Mouse (Mus musculus): ENCODE measurements around the gene Ffar1. TPM values are rescaled to one million over a fixed set of nuclear protein-coding genes. Genes with fewer than 3 reads are reported as not detected.

Ffar1 gene
- not detected for polyA plus RNA-seq (2015; fragmentation: Illumina TruSeq; extraction: RNeasy Lipid Tissue Mini Kit (QIAGEN cat#74804); ENCODE audit: low read depth, low replicate concordance)

DNA sequence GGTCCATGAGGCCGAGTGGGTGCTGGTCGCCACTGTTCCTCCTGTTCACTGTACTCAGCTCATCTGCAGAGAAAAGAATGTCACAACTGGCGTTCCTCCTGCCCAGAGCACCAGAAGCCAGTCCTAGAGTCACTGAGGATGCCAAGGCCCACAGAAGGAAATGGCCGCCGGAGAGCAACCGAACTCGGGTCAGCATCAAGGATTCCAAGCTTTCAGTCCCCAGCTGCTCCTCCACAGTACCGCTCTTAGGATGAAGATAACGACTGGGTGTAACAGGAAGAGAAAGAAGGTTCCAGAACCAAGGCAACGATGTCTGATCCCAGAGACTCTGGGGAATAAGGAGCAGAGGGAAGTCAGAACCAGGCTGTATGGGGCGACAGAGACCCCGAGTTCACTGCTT lies at the start of gene Ffar1:
TSS of gene Ffar1 (minus strand) at position 101 of the 400 bp plus-strand sequence.

DNA sequence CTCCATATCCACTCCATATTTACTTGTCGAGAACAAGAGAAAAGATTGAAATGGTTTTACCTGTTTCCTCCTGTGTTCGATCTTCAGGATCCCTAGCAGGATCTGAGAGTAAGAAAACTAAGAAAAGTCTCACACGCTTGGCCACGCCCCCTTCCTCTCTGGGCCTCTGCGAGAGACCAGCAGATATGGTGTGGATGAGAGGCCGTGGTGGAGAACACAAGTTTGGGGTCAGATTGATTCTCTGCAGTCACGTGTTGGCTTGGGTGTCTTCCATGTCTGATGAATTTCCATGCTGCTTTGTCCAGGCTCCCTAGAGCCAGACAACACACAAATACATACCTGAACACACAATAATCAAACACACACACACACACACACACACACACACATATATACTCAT lies 18.8 kb upstream of the Ffar1 start, which contains the start of gene Cd22:
TSS of gene Cd22 (minus strand) at position 167 of the 400 bp plus-strand sequence.

DNA sequence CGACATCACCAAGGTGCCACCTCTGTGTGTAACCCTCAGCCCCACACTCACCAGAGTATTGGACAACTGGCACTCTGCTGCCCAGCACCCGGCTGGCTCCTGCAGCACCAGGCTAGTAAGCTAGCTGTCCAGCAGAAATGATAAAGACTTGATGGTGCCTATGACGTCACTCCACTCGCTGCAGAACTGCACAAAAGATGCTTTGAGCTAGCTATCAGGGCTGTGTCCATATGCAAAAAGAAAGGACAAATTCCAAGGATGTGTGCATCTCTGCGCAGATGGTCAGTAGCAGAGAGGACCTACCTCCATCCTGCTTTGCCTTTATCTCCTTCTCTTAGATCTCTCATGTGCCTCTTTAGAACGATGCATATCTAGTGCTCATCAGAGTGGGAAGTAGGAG lies 5.3 kb downstream of the Ffar1 start, which contains the start of gene Ffar3:
TSS of gene Ffar3 (minus strand) at position 101 of the 400 bp plus-strand sequence.

DNA sequence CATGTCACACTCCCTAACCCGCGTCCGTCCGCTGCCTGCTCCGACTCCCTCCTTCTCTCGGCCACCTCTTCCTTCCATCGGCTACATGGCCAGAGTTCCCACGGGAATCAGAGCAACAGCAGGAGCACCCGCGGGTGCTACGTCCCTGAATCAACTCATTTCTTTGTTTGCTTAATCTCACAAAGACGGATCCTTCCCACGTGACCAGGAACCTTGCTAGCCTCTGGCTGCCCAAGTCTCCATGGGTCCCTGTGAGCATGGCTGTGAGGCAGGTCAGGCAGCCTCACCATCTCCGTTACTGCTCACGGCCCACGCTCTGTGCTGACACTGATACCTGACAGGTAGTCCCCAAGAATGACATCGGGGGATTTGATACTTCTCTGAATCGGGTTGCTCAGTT lies 37.7 kb downstream of the Ffar1 start, which contains the start of gene Ffar2:
TSS of gene Ffar2 (minus strand) at position 101 of the 400 bp plus-strand sequence.

Other genes with a start within 250 kb of the Ffar1 start
- 1.1 TPM for gene Upk1a, start 248.7 kb downstream of the Ffar1 start, polyA plus RNA-seq (2015; fragmentation: Illumina TruSeq; extraction: RNeasy Lipid Tissue Mini Kit (QIAGEN cat#74804); ENCODE audit: low read depth, low replicate concordance)
- 1,546 TPM for gene Cox6b1, start 235.4 kb downstream of the Ffar1 start, polyA plus RNA-seq (2015; fragmentation: Illumina TruSeq; extraction: RNeasy Lipid Tissue Mini Kit (QIAGEN cat#74804); ENCODE audit: low read depth, low replicate concordance)
- not detected for gene Etv2, start 225.7 kb downstream of the Ffar1 start, polyA plus RNA-seq (2015; fragmentation: Illumina TruSeq; extraction: RNeasy Lipid Tissue Mini Kit (QIAGEN cat#74804); ENCODE audit: low read depth, low replicate concordance)
- gene Rbm42, start 211.2 kb downstream of the Ffar1 start, polyA plus RNA-seq (2015; fragmentation: Illumina TruSeq; extraction: RNeasy Lipid Tissue Mini Kit (QIAGEN cat#74804); ENCODE audit: low read depth, low replicate concordance): 72.4 TPM
- 6.4 TPM for gene Haus5, start 196.6 kb downstream of the Ffar1 start, polyA plus RNA-seq (2015; fragmentation: Illumina TruSeq; extraction: RNeasy Lipid Tissue Mini Kit (QIAGEN cat#74804); ENCODE audit: low read depth, low replicate concordance)
- gene Pmis2, start 190.0 kb downstream of the Ffar1 start, polyA plus RNA-seq (2015; fragmentation: Illumina TruSeq; extraction: RNeasy Lipid Tissue Mini Kit (QIAGEN cat#74804); ENCODE audit: low read depth, low replicate concordance): not detected
- gene 2200002J24Rik, start 162.6 kb downstream of the Ffar1 start, polyA plus RNA-seq (2015; fragmentation: Illumina TruSeq; extraction: RNeasy Lipid Tissue Mini Kit (QIAGEN cat#74804); ENCODE audit: low read depth, low replicate concordance): not detected
- 0.59 TPM for gene Atp4a, start 149.4 kb downstream of the Ffar1 start, polyA plus RNA-seq (2015; fragmentation: Illumina TruSeq; extraction: RNeasy Lipid Tissue Mini Kit (QIAGEN cat#74804); ENCODE audit: low read depth, low replicate concordance)
- gene Tmem147, start 132.0 kb downstream of the Ffar1 start, polyA plus RNA-seq (2015; fragmentation: Illumina TruSeq; extraction: RNeasy Lipid Tissue Mini Kit (QIAGEN cat#74804); ENCODE audit: low read depth, low replicate concordance): 184 TPM
- gene Gapdhs, start 117.9 kb downstream of the Ffar1 start, polyA plus RNA-seq (2015; fragmentation: Illumina TruSeq; extraction: RNeasy Lipid Tissue Mini Kit (QIAGEN cat#74804); ENCODE audit: low read depth, low replicate concordance): not detected
- 6.5 TPM for gene Sbsn, start 110.1 kb downstream of the Ffar1 start, polyA plus RNA-seq (2015; fragmentation: Illumina TruSeq; extraction: RNeasy Lipid Tissue Mini Kit (QIAGEN cat#74804); ENCODE audit: low read depth, low replicate concordance)
- gene Dmkn, start 97.8 kb downstream of the Ffar1 start, polyA plus RNA-seq (2015; fragmentation: Illumina TruSeq; extraction: RNeasy Lipid Tissue Mini Kit (QIAGEN cat#74804); ENCODE audit: low read depth, low replicate concordance): 14.4 TPM
- not detected for gene Krtdap, start 73.7 kb downstream of the Ffar1 start, polyA plus RNA-seq (2015; fragmentation: Illumina TruSeq; extraction: RNeasy Lipid Tissue Mini Kit (QIAGEN cat#74804); ENCODE audit: low read depth, low replicate concordance)
- gene Ffar2, start 37.8 kb downstream of the Ffar1 start, polyA plus RNA-seq (2015; fragmentation: Illumina TruSeq; extraction: RNeasy Lipid Tissue Mini Kit (QIAGEN cat#74804); ENCODE audit: low read depth, low replicate concordance): not detected
- gene Ffar3, start 5.4 kb downstream of the Ffar1 start, polyA plus RNA-seq (2015; fragmentation: Illumina TruSeq; extraction: RNeasy Lipid Tissue Mini Kit (QIAGEN cat#74804); ENCODE audit: low read depth, low replicate concordance): not detected
- 0.55 TPM for gene Cd22, start 18.8 kb upstream of the Ffar1 start, polyA plus RNA-seq (2015; fragmentation: Illumina TruSeq; extraction: RNeasy Lipid Tissue Mini Kit (QIAGEN cat#74804); ENCODE audit: low read depth, low replicate concordance)
- gene Mag, start 53.3 kb upstream of the Ffar1 start, polyA plus RNA-seq (2015; fragmentation: Illumina TruSeq; extraction: RNeasy Lipid Tissue Mini Kit (QIAGEN cat#74804); ENCODE audit: low read depth, low replicate concordance): 324 TPM
- gene Hamp2, start 63.1 kb upstream of the Ffar1 start, polyA plus RNA-seq (2015; fragmentation: Illumina TruSeq; extraction: RNeasy Lipid Tissue Mini Kit (QIAGEN cat#74804); ENCODE audit: low read depth, low replicate concordance): not detected
- gene Hamp, start 82.5 kb upstream of the Ffar1 start, polyA plus RNA-seq (2015; fragmentation: Illumina TruSeq; extraction: RNeasy Lipid Tissue Mini Kit (QIAGEN cat#74804); ENCODE audit: low read depth, low replicate concordance): not detected
- gene Usf2, start 95.2 kb upstream of the Ffar1 start, polyA plus RNA-seq (2015; fragmentation: Illumina TruSeq; extraction: RNeasy Lipid Tissue Mini Kit (QIAGEN cat#74804); ENCODE audit: low read depth, low replicate concordance): 193 TPM
- gene Lsr, start 111.9 kb upstream of the Ffar1 start, polyA plus RNA-seq (2015; fragmentation: Illumina TruSeq; extraction: RNeasy Lipid Tissue Mini Kit (QIAGEN cat#74804); ENCODE audit: low read depth, low replicate concordance): 8.0 TPM
- not detected for gene Fam187b, start 112.2 kb upstream of the Ffar1 start, polyA plus RNA-seq (2015; fragmentation: Illumina TruSeq; extraction: RNeasy Lipid Tissue Mini Kit (QIAGEN cat#74804); ENCODE audit: low read depth, low replicate concordance)
- gene Fxyd5, start 180.9 kb upstream of the Ffar1 start, polyA plus RNA-seq (2015; fragmentation: Illumina TruSeq; extraction: RNeasy Lipid Tissue Mini Kit (QIAGEN cat#74804); ENCODE audit: low read depth, low replicate concordance): 51.2 TPM
- 169 TPM for gene Fxyd7, start 189.9 kb upstream of the Ffar1 start, polyA plus RNA-seq (2015; fragmentation: Illumina TruSeq; extraction: RNeasy Lipid Tissue Mini Kit (QIAGEN cat#74804); ENCODE audit: low read depth, low replicate concordance)
- gene Fxyd1, start 195.6 kb upstream of the Ffar1 start, polyA plus RNA-seq (2015; fragmentation: Illumina TruSeq; extraction: RNeasy Lipid Tissue Mini Kit (QIAGEN cat#74804); ENCODE audit: low read depth, low replicate concordance): 148 TPM
- gene Lgi4, start 197.8 kb upstream of the Ffar1 start, polyA plus RNA-seq (2015; fragmentation: Illumina TruSeq; extraction: RNeasy Lipid Tissue Mini Kit (QIAGEN cat#74804); ENCODE audit: low read depth, low replicate concordance): 27.6 TPM
- not detected for gene Fxyd3, start 215.1 kb upstream of the Ffar1 start, polyA plus RNA-seq (2015; fragmentation: Illumina TruSeq; extraction: RNeasy Lipid Tissue Mini Kit (QIAGEN cat#74804); ENCODE audit: low read depth, low replicate concordance)

Measured in brain, adult 10 weeks (tissue).